Mouse (Mus musculus) gastrocnemius, postnatal 4 days (tissue): Measurements from ENCODE around the gene Syn2. TPM values are rescaled to one million over a fixed set of nuclear protein-coding genes. Genes with fewer than 3 reads are reported as not detected.

Experiments
- DNase-seq, 2 experiments: peaks; one replicate each; pipeline ENCODE4 v3.0.0; 2021 to 2022; ENCODE audit warnings: low spot score in 2 of 2, mixed read lengths in 2 of 2
- total RNA-seq, 2 experiments: library from RNA; stranded (reverse); gene quantifications; 2 replicates each; pipeline ENCODE4 v1.2.3; 2021

Syn2 gene
- total RNA-seq, 2 experiments from 2014 or later, result 2.6 to 3.4 TPM

- DNase-seq, result no peak
Observed at GRCm38 (mm10) chr6:115286441-115286840, 151.7 kb downstream of the Syn2 start.

- no peak for DNase-seq
Observed at GRCm38 (mm10) chr6:115288223-115288622, 153.5 kb downstream of the Syn2 start.

- DNase-seq, result no peak
Observed at GRCm38 (mm10) chr6:115290561-115290960, 155.9 kb downstream of the Syn2 start.

- no peak for DNase-seq
Observed at GRCm38 (mm10) chr6:115291068-115291467, 156.4 kb downstream of the Syn2 start.

GRCm38 (mm10) chr6:115291823-115292222 is 157.1 kb downstream of the Syn2 start:
- no peak for DNase-seq

GRCm38 (mm10) chr6:115292621-115293020 is 157.9 kb downstream of the Syn2 start:
- no peak for DNase-seq

GRCm38 (mm10) chr6:115293877-115294276 is 159.2 kb downstream of the Syn2 start:
- DNase-seq, result no peak

- DNase-seq, result no peak
Observed at GRCm38 (mm10) chr6:115307134-115307533, 172.4 kb downstream of the Syn2 start.

- no peak for DNase-seq
Observed at GRCm38 (mm10) chr6:115312780-115313179, 178.1 kb downstream of the Syn2 start.

- DNase-seq, result no peak
Observed at GRCm38 (mm10) chr6:115313235-115313738, 178.6 kb downstream of the Syn2 start.

- no peak for DNase-seq
Observed at GRCm38 (mm10) chr6:115313910-115314309, 179.2 kb downstream of the Syn2 start.

- DNase-seq, result no peak
Observed at GRCm38 (mm10) chr6:115315770-115316169, 181.1 kb downstream of the Syn2 start.

- DNase-seq, result peak in 1 of 2 experiments; percentile 17
Observed at GRCm38 (mm10) chr6:115316811-115317221, 182.1 kb downstream of the Syn2 start.

GRCm38 (mm10) chr6:115318811-115319210 is 184.1 kb downstream of the Syn2 start:
- no peak for DNase-seq

- no peak for DNase-seq
Observed at GRCm38 (mm10) chr6:115319686-115320085, 185.0 kb downstream of the Syn2 start.

GRCm38 (mm10) chr6:115320927-115321714 is 186.4 kb downstream of the Syn2 start:
- DNase-seq, result no peak

GRCm38 (mm10) chr6:115321883-115322351 is 187.2 kb downstream of the Syn2 start:
- DNase-seq, result no peak

GRCm38 (mm10) chr6:115322956-115323355 is 188.3 kb downstream of the Syn2 start:
- no peak for DNase-seq

GRCm38 (mm10) chr6:115330964-115331363 is 196.3 kb downstream of the Syn2 start:
- DNase-seq, result no peak
